Mouse (Mus musculus) liver, adult 2 months (tissue): ENCODE measurements at regions not wholly inside any gene's neighbourhood (a gene's known extent, or its start where the extent isn't known, plus 50 kb on each side); places are given as distances from the start of the nearest gene placed in this dataset.

Source experiments
- CTCF ChIP-seq: fragments of 200-500 bp; IDR thresholded peaks from 2 replicates; pipeline ENCODE4 v1.5.1; 2011; ENCODE audit warnings: low read depth, low read length, control low read depth
- POLR2A ChIP-seq: fragments of 200-500 bp; IDR thresholded peaks from 2 replicates; pipeline ENCODE4 v1.6.1; 2011; ENCODE audit warnings: low read length, control low read depth; ENCODE audit not compliant: insufficient read depth; ENCODE audit errors: extremely low read depth

DNA sequence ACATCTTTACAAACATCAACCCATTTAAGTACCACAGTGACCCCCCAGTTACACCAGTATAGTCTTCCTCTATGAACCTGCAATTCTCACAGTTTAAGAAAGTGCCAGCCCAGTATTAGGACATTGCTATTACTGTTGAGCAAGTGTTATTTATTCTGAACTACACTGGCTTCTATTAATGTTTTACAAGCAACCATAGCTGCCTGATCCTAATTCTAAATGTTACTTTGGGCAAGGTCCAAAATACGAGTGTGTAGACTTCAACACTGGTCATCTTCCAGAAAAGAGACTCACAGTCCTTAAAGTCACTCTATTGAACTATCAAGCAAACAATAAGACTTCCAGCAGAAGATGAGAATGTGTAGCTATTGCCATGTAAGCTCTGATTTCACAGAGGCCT lies 146.0 kb upstream of the Dlgap1 start:
- TF ChIP-seq CTCF (no peak), POLR2A (no peak)
